Mouse (Mus musculus): ENCODE measurements around the gene Eif2ak4. TPM values are rescaled to one million over a fixed set of nuclear protein-coding genes. Genes with fewer than 3 reads are reported as not detected.

Eif2ak4 gene
- polyA plus RNA-seq, 1 experiment from 2014 or later = 14.5 TPM

GRCm38 (mm10) chr2:118372561-118372900 is 15.9 kb upstream of the Eif2ak4 start:
- DNase-seq (ENCODE audit: low spot score) (no peak), ATAC-seq (replicated peaks; ENCODE audit: low FRiP score) (no peak; the same call in 1 of the 2 replicates)
- WGBS = 9% methylated on average over 11 of the region's 11 CpGs
- no peak overlapping the region; the same call in 1 of the 2 replicates for H3K9ac ChIP-seq (ENCODE audit: low read length)
- H3K4me3 ChIP-seq (ENCODE audit: low read depth, low read length) = peak overlapping the region; percentile 41
- H3K27ac ChIP-seq (ENCODE audit: low read depth, low read length) = no peak overlapping the region
- no peaks in the 10 kb centered on the region for H3K36me3 ChIP-seq (ENCODE audit: control insufficient read depth, insufficient read depth, low read length)
- no peaks in the 10 kb centered on the region for H3K9me3 ChIP-seq (ENCODE audit: control insufficient read depth, low read length)
- H3K4me2 ChIP-seq (ENCODE audit: low read depth, low read length, severe bottlenecking) = peak overlapping the region; percentile 93
- H3K4me1 ChIP-seq (replicated peaks; ENCODE audit: control insufficient read depth, insufficient read depth, low read length) = peaks cover 14% of the 10 kb centered on the region
- peaks cover 15% of the 10 kb centered on the region for H3K27me3 ChIP-seq (ENCODE audit: control insufficient read depth, insufficient read depth, low read length)

GRCm38 (mm10) chr2:118372901-118373571 is 15.4 kb upstream of the Eif2ak4 start, which contains the start of gene Gpr176:
Gpr176 (minus strand) TSS chr2:118373419.
- peak; percentile 76 for DNase-seq (ENCODE audit: low spot score)
- peak within 1 kb of the TSS; percentile 53 for H3K9ac ChIP-seq (ENCODE audit: low read length)
- no peaks in the 10 kb centered on the region for H3K9me3 ChIP-seq (ENCODE audit: control insufficient read depth, low read length)
- H3K4me1 ChIP-seq (replicated peaks; ENCODE audit: control insufficient read depth, insufficient read depth, low read length) = peaks cover 14% of the 10 kb centered on the region
- peak; percentile 82 for ATAC-seq (replicated peaks; ENCODE audit: low FRiP score)
- H3K4me3 ChIP-seq (ENCODE audit: low read depth, low read length) = peak within 1 kb of the TSS; percentile 41
- H3K27me3 ChIP-seq (ENCODE audit: control insufficient read depth, insufficient read depth, low read length) = peaks cover 15% of the 10 kb centered on the region
- H3K27ac ChIP-seq (ENCODE audit: low read depth, low read length) = 0 out of 2 replicates have a peak within 1 kb of the TSS, but pooled peaks have one; percentile 12
- WGBS = under 1% methylated on average over 55 of the region's 59 CpGs
- H3K4me2 ChIP-seq (ENCODE audit: low read depth, low read length, severe bottlenecking) = peak within 1 kb of the TSS; percentile 93
- no peaks in the 10 kb centered on the region for H3K36me3 ChIP-seq (ENCODE audit: control insufficient read depth, insufficient read depth, low read length)

GRCm38 (mm10) chr2:118373572-118374279 is 14.7 kb upstream of the Eif2ak4 start:
- Histone ChIP-seq H3K4me3 (ENCODE audit: low read depth, low read length) (peak overlapping the region; percentile 41), H3K9ac (ENCODE audit: low read length) (peak overlapping the region; percentile 53), H3K9me3 (ENCODE audit: control insufficient read depth, low read length) (no peaks in the 10 kb centered on the region), H3K4me1 (replicated peaks; ENCODE audit: control insufficient read depth, insufficient read depth, low read length) (peaks cover 14% of the 10 kb centered on the region), H3K36me3 (ENCODE audit: control insufficient read depth, insufficient read depth, low read length) (no peaks in the 10 kb centered on the region), H3K27ac (ENCODE audit: low read depth, low read length) (0 out of 2 replicates have a peak overlapping the region, but pooled peaks have one; percentile 12), H3K4me2 (ENCODE audit: low read depth, low read length, severe bottlenecking) (peak overlapping the region; percentile 93), H3K27me3 (ENCODE audit: control insufficient read depth, insufficient read depth, low read length) (peaks cover 15% of the 10 kb centered on the region)
- DNase-seq (ENCODE audit: low spot score) (peak; percentile 91), ATAC-seq (replicated peaks; ENCODE audit: low FRiP score) (peak; percentile 91)
- WGBS = 2% methylated on average over 42 of the region's 43 CpGs

- WGBS = 88% methylated on average over 1 of the region's 1 CpGs
- no peak overlapping the region for H3K27ac ChIP-seq (ENCODE audit: low read depth, low read length)
- no peak for ATAC-seq (replicated peaks; ENCODE audit: low FRiP score)
- H3K9ac ChIP-seq (ENCODE audit: low read length) = no peak overlapping the region
- peaks cover 15% of the 10 kb centered on the region for H3K27me3 ChIP-seq (ENCODE audit: control insufficient read depth, insufficient read depth, low read length)
- DNase-seq (ENCODE audit: low spot score) = no peak
- H3K4me3 ChIP-seq (ENCODE audit: low read depth, low read length) = no peak overlapping the region
- no peaks in the 10 kb centered on the region for H3K9me3 ChIP-seq (ENCODE audit: control insufficient read depth, low read length)
- no peaks in the 10 kb centered on the region for H3K36me3 ChIP-seq (ENCODE audit: control insufficient read depth, insufficient read depth, low read length)
- H3K4me2 ChIP-seq (ENCODE audit: low read depth, low read length, severe bottlenecking) = no peak overlapping the region
- H3K4me1 ChIP-seq (replicated peaks; ENCODE audit: control insufficient read depth, insufficient read depth, low read length) = peaks cover 14% of the 10 kb centered on the region
Observed at GRCm38 (mm10) chr2:118375522-118375921, 12.9 kb upstream of the Eif2ak4 start.

GRCm38 (mm10) chr2:118375931-118376330 is 12.5 kb upstream of the Eif2ak4 start:
- Histone ChIP-seq H3K27me3 (ENCODE audit: control insufficient read depth, insufficient read depth, low read length) (peaks cover 15% of the 10 kb centered on the region), H3K4me3 (ENCODE audit: low read depth, low read length) (no peak overlapping the region), H3K36me3 (ENCODE audit: control insufficient read depth, insufficient read depth, low read length) (no peaks in the 10 kb centered on the region), H3K9me3 (ENCODE audit: control insufficient read depth, low read length) (no peaks in the 10 kb centered on the region), H3K9ac (ENCODE audit: low read length) (no peak overlapping the region), H3K4me1 (replicated peaks; ENCODE audit: control insufficient read depth, insufficient read depth, low read length) (peaks cover 14% of the 10 kb centered on the region), H3K4me2 (ENCODE audit: low read depth, low read length, severe bottlenecking) (no peak overlapping the region), H3K27ac (ENCODE audit: low read depth, low read length) (no peak overlapping the region)
- ATAC-seq (replicated peaks; ENCODE audit: low FRiP score) (no peak), DNase-seq (ENCODE audit: low spot score) (no peak)

- WGBS = 55% methylated on average over 1 of the region's 1 CpGs
- no peak for ATAC-seq (replicated peaks; ENCODE audit: low FRiP score)
- H3K27me3 ChIP-seq (ENCODE audit: control insufficient read depth, insufficient read depth, low read length) = no peaks in the 10 kb centered on the region
- H3K36me3 ChIP-seq (ENCODE audit: control insufficient read depth, insufficient read depth, low read length) = no peaks in the 10 kb centered on the region
- no peaks in the 10 kb centered on the region for H3K9me3 ChIP-seq (ENCODE audit: control insufficient read depth, low read length)
- no peaks in the 10 kb centered on the region for H3K4me1 ChIP-seq (replicated peaks; ENCODE audit: control insufficient read depth, insufficient read depth, low read length)
- H3K9ac ChIP-seq (ENCODE audit: low read length) = no peak overlapping the region
- H3K4me2 ChIP-seq (ENCODE audit: low read depth, low read length, severe bottlenecking) = no peak overlapping the region
- no peak overlapping the region for H3K4me3 ChIP-seq (ENCODE audit: low read depth, low read length)
- no peak for DNase-seq (ENCODE audit: low spot score)
- no peak overlapping the region for H3K27ac ChIP-seq (ENCODE audit: low read depth, low read length)
Observed at GRCm38 (mm10) chr2:118379756-118380155, 8.7 kb upstream of the Eif2ak4 start.

- Histone ChIP-seq H3K27me3 (ENCODE audit: control insufficient read depth, insufficient read depth, low read length) (no peaks in the 10 kb centered on the region), H3K4me1 (replicated peaks; ENCODE audit: control insufficient read depth, insufficient read depth, low read length) (no peaks in the 10 kb centered on the region), H3K9me3 (ENCODE audit: control insufficient read depth, low read length) (no peaks in the 10 kb centered on the region), H3K4me3 (ENCODE audit: low read depth, low read length) (no peak overlapping the region), H3K27ac (ENCODE audit: low read depth, low read length) (no peak overlapping the region), H3K4me2 (ENCODE audit: low read depth, low read length, severe bottlenecking) (no peak overlapping the region), H3K36me3 (ENCODE audit: control insufficient read depth, insufficient read depth, low read length) (no peaks in the 10 kb centered on the region), H3K9ac (ENCODE audit: low read length) (no peak overlapping the region)
- ATAC-seq (replicated peaks; ENCODE audit: low FRiP score) (no peak), DNase-seq (ENCODE audit: low spot score) (no peak)
- 74% methylated on average over 5 of the region's 5 CpGs for WGBS
Observed at GRCm38 (mm10) chr2:118383387-118383786, 5.0 kb upstream of the Eif2ak4 start.

- no peak overlapping the region for H3K27ac ChIP-seq (ENCODE audit: low read depth, low read length)
- no peaks in the 10 kb centered on the region for H3K27me3 ChIP-seq (ENCODE audit: control insufficient read depth, insufficient read depth, low read length)
- H3K9me3 ChIP-seq (ENCODE audit: control insufficient read depth, low read length) = no peaks in the 10 kb centered on the region
- DNase-seq (ENCODE audit: low spot score) = no peak
- no peak overlapping the region; the same call in 1 of the 2 replicates for H3K4me2 ChIP-seq (ENCODE audit: low read depth, low read length, severe bottlenecking)
- H3K36me3 ChIP-seq (ENCODE audit: control insufficient read depth, insufficient read depth, low read length) = no peaks in the 10 kb centered on the region
- no peaks in the 10 kb centered on the region for H3K4me1 ChIP-seq (replicated peaks; ENCODE audit: control insufficient read depth, insufficient read depth, low read length)
- H3K9ac ChIP-seq (ENCODE audit: low read length) = no peak overlapping the region
- 82% methylated on average over 3 of the region's 3 CpGs for WGBS
- H3K4me3 ChIP-seq (ENCODE audit: low read depth, low read length) = no peak overlapping the region
- ATAC-seq (replicated peaks; ENCODE audit: low FRiP score) = no peak
Observed at GRCm38 (mm10) chr2:118389569-118389968, 1.2 kb downstream of the Eif2ak4 start.

All from forebrain, embryonic 11.5 days (tissue).